Mouse (Mus musculus): ENCODE data around the gene Evi5l.

Evi5l gene

GRCm38 (mm10) chr8:4259805-4260170 lies 93.4 kb downstream of the Evi5l start:
- DNase-seq (ENCODE audit: extremely low read depth, insufficient read length, low spot score) = no peak

Data from 3134 (cell line).